ENCODE assay signal across 15 mouse cellular contexts in the genomic region with DNA sequence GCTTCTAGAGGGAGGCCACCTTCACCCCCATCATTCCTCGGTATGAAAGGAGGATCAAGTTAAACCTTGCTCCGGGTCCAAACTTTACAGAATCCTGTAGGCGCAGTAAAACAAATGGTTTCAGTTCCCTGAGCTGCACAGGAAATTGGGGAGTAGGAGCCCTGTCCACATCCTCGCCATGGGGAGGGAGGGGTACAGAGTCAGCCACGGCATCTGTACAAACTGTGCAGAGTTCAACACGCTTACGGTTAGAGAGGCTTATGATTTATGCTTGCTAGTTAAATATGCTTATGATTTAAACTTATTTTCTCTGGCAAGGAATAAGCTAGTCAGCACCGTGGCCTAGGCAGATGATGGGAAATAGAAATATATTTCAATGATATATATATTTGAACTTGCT. TPM values are rescaled to one million over a fixed set of nuclear protein-coding genes. Genes with fewer than 3 reads are reported as not detected.
DNase-seq lines count a peak whose midpoint lies in the region; ATAC-seq and TF ChIP-seq lines count a peak whose summit lies in the region.
"Had no signal": no experiment of that assay in that cellular context is flagged by ENCODE, and none has a peak within 500 bp of the region (broad histone marks: within the 10 kb centered on the region; RNA-seq: fewer than 3 reads in every experiment).

No protein-coding gene starts in this region.

- H3K27me3 ChIP-seq in kidney, embryonic 14.5 days (ENCODE audit: control insufficient read depth, insufficient read depth, low read length), result no peaks in the 10 kb centered on the region
- no peaks in the 10 kb centered on the region for H3K27me3 ChIP-seq in kidney, postnatal 0 days (ENCODE audit: insufficient read depth, low read length)
- no peaks in the 10 kb centered on the region for H3K27me3 ChIP-seq in limb, embryonic 13.5 days
- H3K27me3 ChIP-seq in forebrain, embryonic 15.5 days, result no peaks in the 10 kb centered on the region
- H3K27me3 ChIP-seq: heart, embryonic 13.5 days had no signal

- H3K9me3 ChIP-seq in kidney, embryonic 14.5 days (ENCODE audit: control insufficient read depth, low read length), result no peaks in the 10 kb centered on the region
- H3K9me3 ChIP-seq in kidney, postnatal 0 days (replicated peaks; ENCODE audit: low read length), result no peaks in the 10 kb centered on the region
- H3K9me3 ChIP-seq in limb, embryonic 13.5 days, result no peaks in the 10 kb centered on the region
- H3K9me3 ChIP-seq in forebrain, embryonic 15.5 days, result no peaks in the 10 kb centered on the region
- H3K9me3 ChIP-seq: heart, embryonic 13.5 days; hindbrain, embryonic 10.5 days; neural tube, embryonic 13.5 days had no signal

- TF ChIP-seq POLR2A in embryonic fibroblast, embryonic 13.5 days (IDR thresholded peaks at IDR 0.05; ENCODE audit: low read depth, low read length), result no peak

- H3K4me2 ChIP-seq in kidney, embryonic 14.5 days (replicated peaks; ENCODE audit: low read depth, low read length), result no peak overlapping the region
- H3K4me2 ChIP-seq in kidney, postnatal 0 days (ENCODE audit: low read length), result peak overlapping the region; percentile 21
- H3K4me2 ChIP-seq in limb, embryonic 13.5 days (replicated peaks), result peak overlapping the region; percentile 29; the same call in 1 of the 2 replicates
- H3K4me2 ChIP-seq in forebrain, embryonic 15.5 days (replicated peaks), result no peak overlapping the region
- H3K4me2 ChIP-seq: heart, embryonic 13.5 days; neural tube, embryonic 13.5 days had no signal

- no peak for DNase-seq in kidney, adult 8-10 months
- DNase-seq in kidney, postnatal 0 days (ENCODE audit: low spot score), result peak; percentile 95
- DNase-seq in gastrocnemius, postnatal 25 days, result no peak
- no peak for DNase-seq in cerebellum, postnatal 25 days
- DNase-seq: cerebellum, adult 18-20 months; forebrain, postnatal 0 days; gastrocnemius, postnatal 36 days; right cerebral cortex, postnatal 4 days had no signal

- ATAC-seq in kidney, embryonic 14.5 days (ENCODE audit: low FRiP score, low TSS enrichment), result peak; percentile 82; the same call in 1 of the 2 replicates
- no peak; the same call in 1 of the 2 replicates for ATAC-seq in kidney, postnatal 0 days (replicated peaks; ENCODE audit: low FRiP score, low read depth)
- ATAC-seq in limb, embryonic 13.5 days (ENCODE audit: low FRiP score, low read depth), result peak; percentile 74
- ATAC-seq in forebrain, embryonic 15.5 days (replicated peaks), result no peak
- ATAC-seq: forebrain, postnatal 0 days had no signal

- no peaks in the 10 kb centered on the region for H3K36me3 ChIP-seq in kidney, embryonic 14.5 days (ENCODE audit: control insufficient read depth, insufficient read depth, low read length)
- H3K36me3 ChIP-seq in kidney, postnatal 0 days (ENCODE audit: insufficient read depth, low read length), result no peaks in the 10 kb centered on the region
- no peaks in the 10 kb centered on the region for H3K36me3 ChIP-seq in limb, embryonic 13.5 days
- no peaks in the 10 kb centered on the region for H3K36me3 ChIP-seq in forebrain, embryonic 15.5 days
- H3K36me3 ChIP-seq: heart, embryonic 13.5 days; hindbrain, embryonic 10.5 days; neural tube, embryonic 13.5 days had no signal

- no peak overlapping the region for H3K9ac ChIP-seq in kidney, embryonic 14.5 days (ENCODE audit: low read depth, low read length)
- no peak overlapping the region for H3K9ac ChIP-seq in kidney, postnatal 0 days (ENCODE audit: low read depth, low read length)
- H3K9ac ChIP-seq in limb, embryonic 13.5 days, result no peak overlapping the region
- H3K9ac ChIP-seq in forebrain, embryonic 15.5 days (replicated peaks), result no peak overlapping the region
- H3K9ac ChIP-seq: forebrain, postnatal 0 days; heart, embryonic 13.5 days; neural tube, embryonic 13.5 days had no signal

- peaks cover 26% of the 10 kb centered on the region for H3K4me1 ChIP-seq in kidney, embryonic 14.5 days (ENCODE audit: control insufficient read depth, insufficient read depth, low read length)
- H3K4me1 ChIP-seq in embryonic fibroblast, embryonic 13.5 days (ENCODE audit: control insufficient read depth, insufficient read depth, low read length), result peaks cover 11% of the 10 kb centered on the region
- H3K4me1 ChIP-seq in kidney, postnatal 0 days (replicated peaks; ENCODE audit: insufficient read depth, low read length), result no peaks in the 10 kb centered on the region; the same call in 1 of the 2 replicates
- peaks cover 86% of the 10 kb centered on the region for H3K4me1 ChIP-seq in limb, embryonic 13.5 days
- peaks cover 15% of the 10 kb centered on the region for H3K4me1 ChIP-seq in forebrain, embryonic 15.5 days

- TF ChIP-seq CTCF in embryonic fibroblast, embryonic 13.5 days (IDR thresholded peaks at IDR 0.05; ENCODE audit: borderline replicate concordance, insufficient read depth, low read length), result no peak
- no peak for TF ChIP-seq CTCF in kidney, postnatal 0 days (IDR thresholded peaks at IDR 0.05; ENCODE audit: low read depth)

- 12% methylated on average over 8 of the region's 8 CpGs for WGBS in kidney, embryonic 14.5 days
- WGBS in kidney, postnatal 0 days, result 14% methylated on average over 8 of the region's 8 CpGs
- 12% methylated on average over 8 of the region's 8 CpGs for WGBS in limb, embryonic 13.5 days
- WGBS in forebrain, embryonic 15.5 days, result 86% methylated on average over 8 of the region's 8 CpGs

- H3K27ac ChIP-seq in kidney, embryonic 14.5 days (ENCODE audit: low read depth, low read length), result no peak overlapping the region; the same call in 1 of the 2 replicates
- H3K27ac ChIP-seq in embryonic fibroblast, embryonic 13.5 days (ENCODE audit: insufficient read depth, low read length), result 0 out of 2 replicates have a peak overlapping the region, but pooled peaks have one; percentile 17
- no peak overlapping the region for H3K27ac ChIP-seq in kidney, postnatal 0 days
- peak overlapping the region; percentile 48; the same call in 1 of the 2 replicates for H3K27ac ChIP-seq in limb, embryonic 13.5 days
- H3K27ac ChIP-seq in forebrain, embryonic 15.5 days (replicated peaks), result no peak overlapping the region
- H3K27ac ChIP-seq: heart, embryonic 13.5 days; hindbrain, embryonic 10.5 days; neural tube, embryonic 13.5 days had no signal

- no peak overlapping the region for H3K4me3 ChIP-seq in kidney, embryonic 14.5 days (ENCODE audit: low read length)
- no peak overlapping the region for H3K4me3 ChIP-seq in embryonic fibroblast, embryonic 13.5 days (ENCODE audit: insufficient read depth, low read length)
- no peak overlapping the region for H3K4me3 ChIP-seq in kidney, postnatal 0 days (replicated peaks; ENCODE audit: low read depth, low read length)
- H3K4me3 ChIP-seq in limb, embryonic 13.5 days, result no peak overlapping the region
- H3K4me3 ChIP-seq in forebrain, embryonic 15.5 days, result no peak overlapping the region
- H3K4me3 ChIP-seq: heart, embryonic 13.5 days; hindbrain, embryonic 10.5 days; neural tube, embryonic 13.5 days had no signal

RNA-seq across cellular contexts. Expression of a gene that starts 47.1 kb away (rescaled TPM):
- 19.5 TPM in 2 replicates for polyA plus RNA-seq in kidney, embryonic 14.5 days (2014; fragmentation: Nextera tagmentation; extraction: Ambion mirVana)
- 8.8 and 13.5 TPM in 2 replicates for polyA plus RNA-seq in embryonic fibroblast, embryonic 13.5 days (2011; ENCODE audit: insufficient read length, low read depth, missing spikeins)
- polyA plus RNA-seq in kidney, postnatal 0 days (2015; fragmentation: Nextera tagmentation; extraction: Ambion mirVana), result 16.4 and 17.0 TPM in 2 replicates
- 17.3 and 18.5 TPM in 2 replicates for polyA plus RNA-seq in limb, embryonic 13.5 days (2015; fragmentation: Nextera tagmentation; extraction: Ambion mirVana)
- total RNA-seq in gastrocnemius, postnatal 25 days (2021), result 10 to 100 TPM; 18.8 to 21.2 TPM
- polyA plus RNA-seq in forebrain, embryonic 15.5 days (2015; fragmentation: Nextera tagmentation; extraction: Ambion mirVana), result 9.9 and 10.0 TPM in 2 replicates

RNA-seq across cellular contexts. Expression of a gene that starts 47.1 kb away (rescaled TPM):
- polyA plus RNA-seq in kidney, embryonic 14.5 days (2014; fragmentation: Nextera tagmentation; extraction: Ambion mirVana), result 4.9 and 7.5 TPM in 2 replicates
- polyA plus RNA-seq in embryonic fibroblast, embryonic 13.5 days (2011; ENCODE audit: insufficient read length, low read depth, missing spikeins), result 3.6 and 5.2 TPM in 2 replicates
- 1.7 and 1.8 TPM in 2 replicates for polyA plus RNA-seq in kidney, postnatal 0 days (2015; fragmentation: Nextera tagmentation; extraction: Ambion mirVana)
- polyA plus RNA-seq in limb, embryonic 13.5 days (2015; fragmentation: Nextera tagmentation; extraction: Ambion mirVana), result 6.0 and 6.5 TPM in 2 replicates
- total RNA-seq in gastrocnemius, postnatal 25 days (2021), result 1 to 10 TPM; 1.6 to 2.0 TPM
- 5.7 and 5.8 TPM in 2 replicates for polyA plus RNA-seq in forebrain, embryonic 15.5 days (2015; fragmentation: Nextera tagmentation; extraction: Ambion mirVana)

Comparison
In these comparisons a context has a peak if more than half of its experiments do, and no peak if none do; other contexts are left out.
1. ATAC-seq: peak in kidney, embryonic 14.5 days (single experiment) and limb, embryonic 13.5 days (single experiment); none in kidney, postnatal 0 days (single experiment) and forebrain, embryonic 15.5 days (single experiment).
2. H3K4me2 ChIP-seq: peak in kidney, postnatal 0 days (single experiment) and limb, embryonic 13.5 days (single experiment); none in kidney, embryonic 14.5 days (single experiment) and forebrain, embryonic 15.5 days (single experiment).
3. H3K27ac ChIP-seq: peak in embryonic fibroblast, embryonic 13.5 days (single experiment) and limb, embryonic 13.5 days (single experiment); none in kidney, embryonic 14.5 days (single experiment), kidney, postnatal 0 days (single experiment) and forebrain, embryonic 15.5 days (single experiment).